Mouse (Mus musculus) megakaryocyte-erythroid progenitor cell, adult 5-6 weeks (primary cell): ENCODE measurements at regions not wholly inside any gene's neighbourhood (a gene's known extent, or its start where the extent isn't known, plus 50 kb on each side); places are given as distances from the start of the nearest gene placed in this dataset.

Experiments
- ATAC-seq: replicated peaks from 2 replicates; pipeline ENCODE4 v1.8.0; 2016; ENCODE audit warnings: mild to moderate bottlenecking, inconsistent platforms; ENCODE audit not compliant: severe bottlenecking, poor library complexity, low FRiP score, low TSS enrichment

DNA sequence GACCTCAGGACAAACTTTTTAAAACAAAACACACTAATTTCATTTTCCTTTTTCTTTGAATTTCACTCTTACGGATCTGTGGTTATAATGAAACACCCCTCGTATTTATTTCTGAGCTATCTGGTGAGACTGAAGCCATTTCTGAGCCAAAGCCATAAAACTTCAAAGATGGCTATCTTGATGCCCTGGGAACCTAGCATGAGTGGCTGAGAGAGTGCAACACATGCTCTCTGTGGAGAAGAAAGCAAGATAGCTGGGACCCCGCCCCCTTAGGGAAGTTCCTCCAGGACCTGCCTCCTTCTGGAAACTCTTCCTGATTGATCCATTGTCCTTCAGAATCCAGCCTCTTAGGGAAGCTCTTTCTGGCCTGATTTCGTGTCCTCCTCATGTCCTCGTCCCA, 57.6 kb upstream of the Myb start:
- no peak for ATAC-seq

DNA sequence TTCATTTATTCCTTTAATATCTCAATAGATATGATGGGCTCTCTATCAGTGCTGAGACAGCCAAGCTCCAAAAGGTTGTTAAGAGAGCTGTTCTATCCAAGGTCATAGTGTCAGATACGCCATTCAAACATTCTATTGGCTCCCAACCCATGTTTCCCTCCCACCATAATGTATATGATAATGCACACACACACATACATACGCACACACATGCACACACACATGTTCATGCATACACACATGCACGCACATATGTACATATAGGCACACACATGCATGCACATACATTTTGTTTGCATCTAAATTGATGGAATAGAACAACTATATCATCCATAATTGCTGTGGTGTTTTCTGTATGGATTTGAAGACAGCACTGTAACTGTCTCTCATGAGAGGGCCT, 60.0 kb upstream of the Myb start:
- no peak for ATAC-seq

DNA sequence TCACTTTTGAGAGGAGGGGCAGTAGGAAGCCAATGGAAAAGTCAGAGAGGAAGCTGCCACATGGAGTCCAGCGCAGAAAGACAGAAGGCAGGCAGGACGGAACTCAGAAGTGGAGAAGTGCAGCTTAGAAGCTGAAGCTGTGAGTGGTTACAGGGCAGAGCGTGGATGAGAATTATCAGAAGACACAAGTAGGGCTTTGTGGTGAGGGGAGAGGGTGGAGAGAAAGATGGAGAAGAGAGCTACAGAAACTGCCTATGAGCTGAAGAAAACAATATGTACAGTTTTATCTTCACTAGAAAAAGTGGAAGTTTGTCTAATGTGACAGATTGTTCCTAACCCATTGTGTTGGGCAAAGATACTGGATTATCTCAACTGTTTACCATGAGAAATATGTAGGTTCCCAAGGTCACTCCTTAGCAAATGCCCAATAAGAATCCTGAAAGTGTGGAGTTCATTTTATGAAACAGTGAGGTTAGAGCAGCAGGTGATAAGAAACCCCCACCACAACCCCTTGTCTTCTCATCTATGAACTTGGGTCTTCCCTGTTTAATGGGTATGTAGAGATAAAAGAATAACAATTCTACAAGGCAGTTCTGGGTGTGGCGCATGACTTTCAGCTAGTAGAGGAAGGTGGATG, 60.6 kb upstream of the Myb start:
- peak; percentile 88 for ATAC-seq

DNA sequence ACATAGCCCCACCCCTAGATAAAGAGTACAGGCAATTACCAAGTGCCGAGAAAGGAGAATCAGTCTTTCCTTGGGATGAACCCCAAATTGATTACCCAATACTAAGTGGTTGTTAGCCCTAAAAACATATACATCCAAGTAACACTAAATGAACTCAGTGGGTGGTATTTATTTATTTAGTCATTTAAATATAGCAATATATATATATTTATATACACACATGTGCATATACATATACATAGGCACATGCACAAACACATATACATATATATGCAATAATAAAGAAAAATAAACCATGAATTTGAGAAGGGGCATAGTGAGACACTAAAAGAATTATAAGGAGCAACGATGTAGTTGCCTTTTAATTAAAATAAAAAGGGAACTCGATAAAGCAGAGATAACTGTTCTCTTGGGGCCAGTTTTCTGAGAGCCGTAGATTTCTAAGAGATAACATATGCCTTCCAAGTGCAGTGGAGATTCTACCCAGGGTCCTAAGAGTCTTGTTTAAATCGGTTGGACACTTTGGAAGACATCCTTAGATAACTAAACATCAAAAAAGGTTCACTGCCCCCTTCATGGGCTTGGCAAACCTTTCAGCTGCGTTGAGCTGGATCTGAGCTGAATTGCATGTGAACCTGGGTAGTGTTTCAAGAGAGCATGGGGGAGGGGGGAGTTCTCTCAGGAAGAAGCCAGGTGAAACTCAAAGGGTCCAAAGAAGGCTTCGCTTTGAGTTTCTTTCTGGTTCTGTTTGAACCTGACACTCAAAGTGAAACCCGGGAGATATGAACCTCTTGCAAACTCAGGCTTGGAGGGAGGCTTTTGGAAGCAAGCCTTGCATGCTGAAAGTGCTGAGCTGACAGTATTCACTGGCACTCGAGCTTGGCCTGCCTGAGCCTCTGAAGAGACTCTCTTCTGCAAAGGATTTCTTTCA, 61.6 kb upstream of the Myb start:
- 0 out of 2 replicates have a peak, but pooled peaks have one; percentile 13 for ATAC-seq

DNA sequence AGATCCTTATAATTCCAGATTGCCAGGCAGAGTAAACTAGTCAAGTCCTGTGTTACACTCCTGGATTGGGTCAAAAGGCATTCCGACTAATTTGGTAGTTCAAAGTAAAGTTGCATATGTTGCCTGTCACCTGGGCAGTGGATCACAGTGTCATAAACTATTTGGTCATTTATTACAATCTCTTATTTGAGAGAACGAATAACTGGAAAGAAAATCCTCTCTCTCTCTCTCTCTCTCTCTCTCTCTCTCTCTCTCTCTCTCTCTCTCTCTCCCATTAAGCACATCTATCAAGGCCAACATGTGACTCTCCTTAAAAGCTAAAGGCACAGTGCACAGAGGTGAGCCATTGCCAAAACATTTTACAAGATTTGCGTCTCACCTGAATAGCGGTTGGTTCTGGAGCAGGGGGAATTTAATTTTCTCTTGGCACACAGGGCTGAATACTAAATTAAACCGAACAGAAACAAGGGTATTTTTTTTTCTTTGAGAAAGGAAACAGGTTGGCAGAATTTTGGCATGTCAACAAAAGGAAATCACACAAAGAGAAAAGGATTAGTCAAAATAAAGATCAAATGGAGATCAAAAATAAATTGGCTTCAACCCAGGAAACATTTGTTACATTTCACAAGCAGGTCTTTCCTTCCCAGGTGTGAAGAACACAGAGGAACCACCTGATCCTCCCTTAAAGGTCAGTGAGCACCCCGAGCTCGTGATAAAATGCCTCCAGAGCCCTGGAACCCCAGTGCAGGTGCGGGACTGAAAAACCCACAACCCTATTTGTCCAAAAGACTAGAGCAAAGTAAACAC, 62.5 kb upstream of the Myb start:
- no peak for ATAC-seq

DNA sequence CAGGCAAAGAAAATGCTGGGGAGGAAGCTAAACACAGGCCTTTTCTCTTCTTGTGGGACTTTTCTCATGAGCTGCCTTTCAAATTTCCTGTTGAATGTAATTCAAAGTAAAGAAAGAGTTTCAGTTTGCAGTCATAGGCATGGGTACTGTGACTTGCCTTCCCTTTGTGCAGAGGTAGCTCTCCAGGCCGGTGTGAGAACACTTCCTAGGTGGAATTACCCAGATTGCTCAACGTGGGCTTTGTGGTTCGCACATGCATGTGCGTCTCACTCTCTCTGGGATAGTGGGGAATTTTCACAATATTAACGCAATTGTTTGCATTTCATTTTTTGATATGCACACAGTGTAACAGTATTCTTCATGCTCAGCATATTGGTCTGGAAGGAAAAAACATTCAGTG, 63.4 kb upstream of the Myb start:
- no peak for ATAC-seq

DNA sequence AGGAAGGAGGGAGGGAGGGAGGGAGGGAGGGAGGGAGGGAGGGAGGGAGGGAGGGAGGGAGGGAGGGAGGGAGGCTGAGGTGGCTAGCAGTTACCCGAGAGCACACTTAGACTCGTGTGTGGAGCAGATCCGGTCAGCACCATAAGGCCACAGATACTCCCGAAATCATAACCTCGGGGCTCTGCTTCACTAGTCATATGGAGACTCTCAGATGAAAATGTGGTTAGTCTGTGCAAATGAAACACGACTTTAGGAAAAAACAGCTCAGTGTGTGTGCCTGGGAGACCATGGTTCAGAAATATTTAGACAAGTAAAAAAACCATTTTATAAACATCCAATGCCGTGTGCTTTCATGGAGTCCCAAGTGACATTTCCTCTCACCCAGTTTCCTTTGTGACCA, 65.4 kb upstream of the Myb start:
- ATAC-seq, result no peak

DNA sequence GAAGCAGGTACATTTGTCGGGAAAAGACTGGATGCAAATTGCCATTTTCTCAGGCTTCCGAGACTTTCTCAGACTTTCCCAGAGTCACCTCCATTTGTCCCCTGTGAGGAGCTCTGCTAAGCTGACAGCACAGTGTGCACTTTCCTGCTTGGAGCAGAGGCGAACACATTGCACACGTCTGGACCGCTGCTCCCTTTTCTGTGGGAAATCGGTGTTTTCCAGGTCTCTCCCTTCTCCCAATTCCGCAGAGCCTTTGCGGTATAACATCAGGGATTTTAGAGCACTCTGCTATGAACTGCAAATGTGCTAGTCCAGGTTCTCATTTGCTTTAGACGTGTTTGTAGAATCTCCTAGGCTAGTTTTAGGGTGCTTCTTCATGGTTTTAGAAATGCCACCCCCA, 67.0 kb upstream of the Myb start:
- no peak for ATAC-seq

DNA sequence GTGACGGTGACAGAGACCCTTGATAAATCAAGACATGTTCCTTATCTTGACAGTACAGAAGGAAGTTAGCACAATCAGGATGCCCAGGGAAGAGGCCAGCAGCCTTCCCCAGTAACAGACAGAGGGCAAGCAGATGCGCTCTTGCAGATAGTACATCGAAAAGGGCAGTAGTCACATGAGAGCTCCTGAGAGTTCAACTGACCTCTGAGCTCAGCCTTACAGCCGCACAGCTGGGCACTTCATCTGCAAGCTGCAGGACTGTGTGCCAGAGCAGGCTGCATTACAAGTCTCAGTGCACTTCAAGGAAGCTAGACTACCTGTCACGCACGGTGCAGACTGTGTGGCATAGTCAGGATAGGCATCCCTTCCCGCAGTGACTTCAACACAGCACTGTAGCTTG, 67.2 kb upstream of the Hbs1l start:
- ATAC-seq, result peak; percentile 98

DNA sequence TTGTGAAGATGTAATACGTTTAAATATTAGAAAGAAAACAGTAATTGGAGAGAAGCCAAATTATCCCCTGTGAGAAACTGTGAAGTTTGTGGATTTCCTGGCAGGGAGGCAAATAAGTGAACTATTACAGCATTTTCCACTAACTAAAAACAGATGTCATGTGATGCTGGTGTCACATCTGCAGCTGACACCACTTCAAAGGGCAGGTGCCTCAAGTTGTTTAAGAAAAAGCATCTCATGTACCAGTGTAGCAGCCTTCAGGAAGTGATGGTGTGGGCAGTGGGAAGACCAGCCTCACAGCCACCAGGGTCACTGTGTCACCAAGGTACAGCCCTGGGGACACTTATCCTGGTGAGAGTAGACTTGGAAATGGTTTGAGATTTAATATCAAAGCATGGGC, 60.6 kb upstream of the Hbs1l start:
- no peak for ATAC-seq

DNA sequence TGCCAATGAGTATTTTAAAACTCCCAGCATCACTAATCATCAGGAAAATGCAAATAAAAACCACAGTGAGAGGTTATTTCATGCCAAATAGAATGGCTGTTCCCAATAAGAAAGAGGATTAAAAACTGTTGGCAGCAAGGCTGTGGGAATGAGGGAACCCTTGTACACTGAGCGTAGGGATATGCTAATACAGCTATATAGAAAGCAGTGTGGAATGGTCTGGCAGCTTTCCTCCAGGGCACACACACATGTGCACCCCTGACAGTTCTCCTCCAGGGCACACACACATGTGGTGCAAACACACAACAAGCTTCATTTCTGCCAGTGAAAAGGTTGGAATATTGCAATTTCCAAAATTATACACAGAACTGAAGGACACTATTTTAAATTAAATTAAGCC, 58.8 kb upstream of the Hbs1l start:
- ATAC-seq, result no peak

DNA sequence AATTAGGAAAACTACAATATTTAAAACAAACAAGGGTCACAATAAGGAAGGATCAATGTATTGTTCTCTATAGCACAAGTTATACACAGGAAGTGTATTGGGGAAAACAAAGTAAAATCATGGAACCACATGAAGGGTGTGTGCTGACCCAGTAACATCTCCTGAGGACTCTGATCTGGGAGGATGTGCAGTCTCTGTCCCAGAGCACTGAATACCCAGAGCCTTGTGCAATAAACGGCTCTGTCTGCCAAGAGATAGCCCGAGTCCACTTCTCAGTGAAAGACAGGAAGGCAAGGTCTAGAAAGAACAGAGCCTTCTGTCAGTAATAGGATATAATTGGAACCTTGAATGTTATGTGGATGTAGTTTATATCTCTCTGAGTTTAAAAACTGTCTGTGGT, 56.3 kb upstream of the Hbs1l start:
- ATAC-seq, result no peak

DNA sequence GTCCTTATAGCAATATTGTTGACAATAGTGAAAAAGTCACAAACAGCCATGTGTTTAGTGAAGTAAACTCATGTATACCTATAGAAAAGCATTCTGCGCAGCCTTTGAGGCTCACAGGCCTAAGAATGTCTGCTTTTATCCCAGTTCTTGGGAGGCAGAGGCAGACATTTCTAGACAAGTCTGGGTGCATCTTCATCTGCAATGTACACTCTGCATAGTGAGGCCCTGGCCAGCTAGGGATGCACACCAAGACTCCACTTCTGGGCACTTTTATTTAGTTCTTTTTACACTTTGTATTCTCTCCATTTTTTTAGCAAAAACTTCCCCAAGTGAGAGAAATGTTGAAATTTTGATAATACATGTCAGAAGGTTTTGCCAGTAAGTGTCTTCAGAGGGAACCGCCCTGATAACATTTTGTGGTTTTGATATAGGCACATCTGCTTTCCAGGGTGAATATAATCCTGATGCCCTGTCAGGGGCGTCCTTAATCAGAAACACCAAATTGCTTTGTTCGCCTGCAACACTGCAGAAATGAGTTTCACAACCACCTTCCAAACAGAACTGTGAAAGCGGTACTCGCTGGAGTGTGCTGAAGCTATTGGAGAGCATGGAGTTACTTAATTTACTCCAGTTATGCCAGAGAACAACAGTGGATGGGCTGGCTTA, 54.1 kb upstream of the Hbs1l start:
- ATAC-seq, result peak; percentile 93

DNA sequence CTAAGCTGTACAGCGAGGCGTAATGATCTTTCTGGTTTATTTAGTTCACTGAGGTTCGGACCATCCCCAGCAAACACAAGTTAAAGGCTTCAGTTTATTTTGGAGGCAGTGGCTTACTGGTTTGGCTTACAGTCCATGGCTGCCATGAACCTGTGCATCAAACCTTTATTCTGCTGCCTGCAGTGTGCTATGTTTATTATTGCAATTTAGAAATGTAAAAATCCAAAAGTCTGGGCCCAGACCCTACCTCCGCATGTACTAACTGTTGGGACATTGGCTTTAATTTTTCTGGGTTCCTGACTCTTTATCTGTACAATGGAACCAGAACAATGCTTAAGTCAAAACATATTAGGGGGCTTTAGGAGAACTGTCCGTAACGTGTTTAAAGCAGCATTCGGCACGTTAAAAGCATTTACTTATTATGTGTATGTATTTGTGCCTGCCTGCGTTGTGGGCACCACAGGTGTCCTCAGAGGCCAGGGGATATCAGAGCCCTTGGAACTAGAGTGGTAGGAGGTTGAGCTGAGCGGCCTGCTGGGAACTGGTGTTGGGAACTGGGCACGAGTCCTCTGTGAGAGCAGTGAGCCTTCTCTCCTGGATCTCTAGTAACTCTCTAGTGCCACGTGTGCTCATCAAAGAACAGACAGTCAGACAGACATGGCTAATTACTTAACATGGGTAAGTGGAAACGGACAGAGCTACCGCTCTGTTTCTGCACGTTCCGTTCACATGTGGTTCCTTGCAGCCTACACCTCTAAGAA, 53.1 kb upstream of the Hbs1l start:
- 0 out of 2 replicates have a peak, but pooled peaks have one; percentile 7 for ATAC-seq

DNA sequence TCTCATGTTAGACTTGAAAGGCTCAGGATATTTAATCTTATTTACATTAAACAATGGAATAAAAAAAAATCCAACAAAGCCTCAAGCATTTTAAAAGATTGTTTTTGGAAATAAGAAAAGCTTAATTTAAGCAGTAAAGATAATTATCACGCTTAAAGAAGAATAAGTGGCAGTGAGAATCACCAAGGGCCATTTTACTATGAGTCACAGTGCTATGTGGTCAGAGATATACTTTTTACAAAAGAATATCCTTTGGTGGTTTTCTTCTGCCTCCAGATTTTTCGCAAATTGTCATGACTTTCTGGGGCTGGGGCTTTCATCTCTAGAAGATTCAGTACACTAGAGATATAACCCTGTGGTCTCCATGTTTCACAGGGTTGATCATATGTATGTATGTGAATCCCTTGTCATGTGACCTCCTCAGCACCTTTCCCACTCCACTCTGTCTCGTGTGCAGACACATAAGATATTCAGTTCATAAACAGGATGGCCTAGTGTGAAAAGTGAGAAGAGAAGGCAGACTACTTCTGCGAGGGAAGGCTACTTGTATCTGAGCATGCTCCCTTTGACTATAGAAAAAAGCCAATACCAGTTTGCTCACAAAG, 50.8 kb upstream of the Hbs1l start:
- ATAC-seq, result no peak

DNA sequence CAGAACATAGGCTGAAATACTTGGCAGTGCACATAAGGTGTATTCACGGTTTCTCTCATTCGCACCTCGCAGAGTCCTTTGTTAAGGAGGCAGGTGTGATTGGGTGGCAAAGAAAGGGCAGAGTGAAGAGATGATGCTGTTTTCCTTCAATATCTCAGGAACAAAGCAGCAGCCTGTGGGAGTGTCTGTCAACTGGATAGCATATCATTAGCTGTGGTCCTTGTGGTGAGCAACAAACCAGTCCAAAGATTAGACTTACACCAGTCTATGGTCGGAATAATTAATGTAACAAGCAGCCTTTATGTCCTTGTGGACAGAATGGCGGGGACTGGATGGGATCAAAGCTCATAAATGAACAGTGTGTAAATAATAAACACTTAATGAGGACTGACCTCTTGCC, 50.2 kb upstream of the Hbs1l start:
- ATAC-seq, result peak; percentile 44
